Mouse (Mus musculus): Measurements from ENCODE around the gene Srl. TPM values are rescaled to one million over a fixed set of nuclear protein-coding genes. Genes with fewer than 3 reads are reported as not detected.

The Srl gene
- total RNA-seq, 2 experiments from 2014 or later, result 6.7 to 8.2 TPM

DNA sequence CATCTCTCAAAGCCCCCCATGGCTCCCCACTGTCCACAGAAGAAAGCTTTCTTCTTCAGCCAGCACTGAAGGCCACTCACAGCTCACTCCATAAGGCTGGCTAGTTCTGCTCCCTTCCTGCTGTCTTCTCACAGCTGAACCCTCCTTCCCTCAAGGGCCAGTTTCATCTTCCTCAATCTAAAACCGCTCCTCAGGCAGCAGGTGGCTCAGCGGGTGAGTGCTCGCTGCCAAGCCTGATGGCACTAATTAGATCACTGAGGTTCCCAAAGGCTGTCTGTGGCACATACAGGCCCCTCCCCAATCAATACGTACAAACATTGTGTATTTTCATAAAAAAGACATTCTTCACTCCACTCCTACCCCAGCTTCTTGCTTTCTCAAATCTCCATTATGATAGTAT lies 22.5 kb downstream of the Srl start:
- DNase-seq, result no peak

DNA sequence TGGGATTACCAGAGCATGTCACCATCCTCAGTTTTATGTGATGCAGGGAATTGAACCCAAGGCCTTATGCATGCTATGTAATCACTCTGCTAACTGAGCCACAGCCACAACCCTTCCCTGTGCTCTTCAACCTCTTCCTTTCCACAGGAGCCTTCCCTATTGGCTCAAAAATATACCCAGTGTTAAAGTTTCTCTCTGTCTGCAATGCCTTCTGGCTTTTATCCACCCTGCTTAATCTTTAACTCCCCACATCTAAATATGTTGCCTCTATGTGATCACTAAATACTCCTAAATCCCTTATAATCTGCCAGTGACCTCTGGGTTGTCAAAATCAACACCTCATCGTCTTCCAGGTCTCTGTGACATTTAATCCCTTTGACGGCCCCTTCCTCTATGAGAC lies 23.7 kb downstream of the Srl start:
- DNase-seq, result no peak

DNA sequence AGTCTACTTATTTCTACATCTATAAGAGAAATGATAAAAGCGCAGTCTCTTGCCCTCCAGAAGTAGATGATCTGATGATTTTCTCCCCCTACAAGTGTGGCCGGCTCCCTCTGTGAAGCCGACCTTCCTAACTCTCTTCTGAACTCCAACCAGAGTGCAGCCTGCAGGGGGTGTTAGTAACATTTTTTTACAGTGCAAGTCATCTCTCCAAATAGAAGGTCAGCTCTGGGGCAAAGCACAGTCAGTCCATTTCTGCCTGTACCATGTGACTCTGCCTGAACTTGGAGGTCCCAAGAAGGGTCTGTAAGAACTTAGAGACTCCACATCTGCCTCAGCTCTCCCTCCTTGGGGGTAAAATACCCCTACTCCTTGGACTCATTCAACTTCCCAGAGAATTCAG lies 27.2 kb downstream of the Srl start:
- no peak for DNase-seq

DNA sequence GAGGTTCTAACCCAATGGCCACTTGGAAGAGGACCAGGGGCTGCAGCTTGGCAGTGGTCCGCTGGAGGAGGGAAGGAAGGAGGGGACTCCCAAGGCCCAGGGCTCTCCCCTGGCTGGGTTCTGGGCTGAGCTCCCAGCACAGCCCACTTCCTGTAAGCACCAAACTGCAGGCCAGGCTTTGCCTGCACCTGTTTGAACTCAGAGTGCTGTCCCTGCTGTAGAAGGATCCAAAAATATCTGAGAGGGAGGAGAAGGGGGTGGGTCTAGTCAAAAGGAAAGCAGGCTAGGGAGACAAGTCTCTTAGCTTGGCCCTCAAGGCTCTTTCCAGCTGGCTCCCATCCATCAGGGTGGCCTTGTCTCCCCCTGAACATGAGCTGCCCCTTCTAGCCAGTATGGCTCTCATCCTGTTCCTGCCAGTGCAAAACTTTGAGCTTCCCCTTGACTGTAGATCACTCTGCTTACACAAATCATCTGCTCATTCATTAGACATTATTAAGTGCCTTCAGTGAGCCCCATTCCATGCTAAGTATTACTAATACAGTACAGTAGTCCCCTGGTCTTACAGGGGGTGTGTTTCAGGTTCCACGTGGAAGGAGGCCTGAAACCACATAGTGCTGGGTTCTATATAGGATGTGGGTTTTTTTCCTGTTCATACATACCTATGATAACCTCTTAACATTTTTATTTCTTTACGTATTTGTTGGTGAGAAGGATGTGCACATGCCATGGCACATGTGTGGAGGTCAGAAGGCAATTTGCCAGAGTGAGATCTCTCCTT lies 28.8 kb downstream of the Srl start:
- peak; percentile 43 to 67 for DNase-seq

DNA sequence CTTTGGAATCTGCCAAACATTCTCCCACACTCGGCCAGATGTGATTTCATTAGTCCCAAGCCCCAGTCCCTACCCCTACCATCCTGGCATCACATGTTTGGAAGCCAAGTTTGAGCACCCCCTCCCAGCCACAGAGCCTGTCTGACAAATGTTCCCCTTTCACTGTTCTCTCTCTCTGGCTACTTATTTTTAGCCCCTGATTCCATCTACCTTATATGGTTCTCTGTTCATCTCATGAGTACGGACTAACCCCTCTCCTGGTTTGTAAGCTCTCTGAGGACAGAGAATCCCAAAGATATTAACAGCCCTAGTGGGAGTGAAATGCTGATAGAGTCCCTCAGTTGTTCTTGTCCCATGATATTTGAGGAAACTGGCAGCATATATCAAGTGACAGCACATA lies 30.2 kb downstream of the Srl start:
- no peak for DNase-seq

DNA sequence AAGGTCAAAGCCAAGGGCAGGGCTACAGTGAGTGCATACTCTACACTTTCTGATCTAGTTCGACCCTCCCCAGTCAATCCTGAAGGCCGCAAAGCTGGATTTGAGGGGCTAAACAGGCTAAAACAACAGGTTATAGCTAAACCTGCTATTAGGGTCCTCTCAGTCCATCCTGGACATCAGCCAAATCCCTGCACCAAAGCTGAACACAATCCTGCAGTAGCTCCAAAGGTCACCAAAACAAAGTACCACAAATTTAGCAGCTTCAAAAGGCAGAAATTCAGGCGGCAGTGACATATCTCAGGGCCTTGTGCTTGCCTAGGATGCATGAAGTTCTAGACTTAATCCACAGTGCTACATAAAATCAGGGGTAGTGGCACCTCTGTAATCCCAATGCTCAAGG lies 35.4 kb downstream of the Srl start:
- no peak for DNase-seq

DNA sequence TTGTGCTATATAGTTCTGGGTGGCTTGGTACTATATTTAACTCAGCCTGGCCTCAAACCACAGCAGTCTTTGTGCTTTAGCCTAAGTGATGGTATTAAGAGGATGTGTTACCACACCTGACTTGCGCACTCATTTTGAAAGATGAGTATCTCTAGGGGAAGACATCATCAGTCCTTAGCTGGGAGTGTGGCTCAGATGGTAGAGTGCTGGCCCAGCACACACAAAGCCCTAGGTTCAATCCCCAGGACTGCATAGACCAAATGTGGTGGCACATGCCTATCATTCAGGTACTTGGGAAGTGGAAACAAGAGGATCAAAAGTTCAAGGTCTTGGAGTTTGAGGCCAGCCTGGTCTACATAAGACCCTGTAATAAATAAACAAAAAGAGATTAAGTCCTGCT lies 38.1 kb downstream of the Srl start:
- no peak for DNase-seq

DNA sequence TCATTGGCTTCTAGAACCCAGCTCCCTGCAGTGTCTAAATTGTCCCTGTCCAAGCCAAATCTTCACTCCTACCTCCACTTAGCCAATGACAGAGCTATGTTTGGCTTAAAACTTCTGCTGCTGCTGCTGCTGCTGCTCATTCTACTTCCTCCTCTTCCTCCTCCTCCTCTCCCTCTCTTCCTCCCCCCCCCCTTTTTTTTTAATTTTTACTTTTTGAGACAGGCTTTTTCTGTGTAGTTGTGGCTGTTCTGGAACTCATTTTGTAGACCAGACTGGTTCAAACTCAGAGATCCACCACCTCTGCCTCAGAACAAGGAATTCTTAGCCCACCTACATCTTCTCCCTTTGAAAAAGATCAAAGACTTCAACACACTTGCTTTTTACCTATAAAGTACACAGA lies 39.0 kb downstream of the Srl start:
- DNase-seq, result no peak

DNA sequence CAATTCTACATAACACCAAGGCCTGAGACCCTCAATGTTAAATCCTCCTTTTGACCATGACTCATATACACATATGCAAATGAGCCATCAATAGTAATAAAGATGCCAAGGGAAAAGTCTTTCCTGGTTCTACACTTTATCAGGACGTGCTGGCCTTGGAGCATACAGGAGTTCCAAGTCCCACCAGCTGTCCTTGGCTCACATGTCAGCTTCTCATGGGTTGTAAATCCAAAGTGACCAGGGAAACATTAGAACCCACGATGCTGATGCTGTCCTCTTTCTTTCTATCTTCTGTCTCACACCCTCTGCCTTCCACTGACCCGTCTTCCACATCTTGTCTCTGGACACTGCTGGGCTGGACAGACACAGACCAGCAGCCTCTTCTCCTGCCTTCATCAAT lies 39.9 kb downstream of the Srl start:
- DNase-seq, result no peak

DNA sequence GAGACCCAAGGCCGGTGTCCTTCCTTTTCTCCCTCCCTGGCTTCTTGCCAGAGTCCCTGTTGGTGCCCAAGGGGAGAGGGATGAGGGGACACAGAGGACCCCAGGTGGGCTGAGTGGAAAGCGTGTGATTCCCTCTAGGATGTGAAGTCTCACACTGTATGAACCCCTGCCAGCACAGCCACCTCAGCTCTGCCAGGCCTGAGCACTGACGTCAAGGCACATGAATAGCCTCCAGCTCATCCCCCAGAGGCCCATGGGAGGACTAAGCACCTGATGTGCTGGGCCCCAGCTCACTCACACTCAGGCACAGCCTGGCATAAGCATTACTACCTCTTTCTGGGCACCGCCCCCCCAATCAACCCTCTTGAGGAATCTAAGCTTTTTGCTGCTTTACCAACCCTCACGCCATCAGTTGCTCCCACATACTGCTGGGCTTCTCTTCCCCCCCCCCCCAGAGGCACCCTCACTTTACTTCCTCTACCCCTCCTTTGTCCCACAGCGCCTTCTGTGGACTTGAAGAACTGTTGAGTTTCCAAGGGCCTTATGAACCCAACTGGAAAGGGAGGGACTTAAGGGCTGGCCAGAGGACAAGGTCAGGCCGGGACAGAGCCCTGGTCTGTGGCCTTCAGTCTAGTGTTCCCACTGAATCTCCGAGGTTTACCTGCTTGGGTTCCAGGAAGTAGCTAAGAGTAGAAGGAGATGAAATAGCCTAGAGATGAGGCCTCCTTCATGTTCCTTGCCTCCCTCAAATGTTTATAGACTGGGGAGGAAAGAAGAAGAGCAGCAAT lies 40.8 kb downstream of the Srl start:
- peak; percentile 37 to 61 for DNase-seq

DNA sequence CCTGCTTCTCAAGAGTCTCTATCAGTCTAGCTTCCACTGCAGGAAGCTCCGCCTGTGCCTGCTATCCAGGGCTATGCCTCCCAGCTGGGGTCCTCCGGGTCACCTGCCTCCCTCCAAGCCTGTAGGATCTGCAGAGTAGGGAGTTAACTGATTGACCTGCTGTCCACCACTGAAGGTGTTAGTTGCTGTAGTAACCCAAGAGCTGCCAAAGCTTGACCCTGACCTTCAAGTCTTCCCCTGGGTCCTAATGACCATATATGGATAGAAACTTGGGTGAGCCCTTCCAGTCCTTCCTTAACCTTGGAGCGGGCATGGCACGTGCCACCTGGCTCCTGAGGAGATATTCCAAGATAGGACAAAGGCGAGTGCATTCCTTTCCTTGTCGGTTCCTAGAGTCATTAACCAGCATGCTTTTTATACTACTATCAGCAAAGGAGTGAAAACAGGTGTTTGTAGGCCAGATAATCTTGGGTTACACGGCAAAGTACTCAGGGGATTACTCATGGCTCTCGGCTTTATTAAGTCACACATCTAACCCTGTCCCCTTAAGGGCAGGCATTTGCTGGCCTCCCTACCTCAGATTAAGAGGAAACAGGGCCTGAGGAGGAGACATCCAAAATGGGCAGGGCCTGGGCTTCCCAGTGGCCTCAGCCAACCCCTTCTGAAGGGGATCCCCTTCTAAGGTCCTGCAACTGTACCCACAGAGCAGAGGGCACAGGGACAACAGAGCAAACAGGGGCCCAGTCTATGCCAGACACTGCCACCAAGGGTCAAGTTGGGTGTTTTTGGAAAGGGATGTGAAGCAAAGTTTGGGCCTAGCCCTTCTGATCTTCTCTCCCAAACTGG lies 43.6 kb downstream of the Srl start:
- peak in 1 of 2 experiments; percentile 27 for DNase-seq

DNA sequence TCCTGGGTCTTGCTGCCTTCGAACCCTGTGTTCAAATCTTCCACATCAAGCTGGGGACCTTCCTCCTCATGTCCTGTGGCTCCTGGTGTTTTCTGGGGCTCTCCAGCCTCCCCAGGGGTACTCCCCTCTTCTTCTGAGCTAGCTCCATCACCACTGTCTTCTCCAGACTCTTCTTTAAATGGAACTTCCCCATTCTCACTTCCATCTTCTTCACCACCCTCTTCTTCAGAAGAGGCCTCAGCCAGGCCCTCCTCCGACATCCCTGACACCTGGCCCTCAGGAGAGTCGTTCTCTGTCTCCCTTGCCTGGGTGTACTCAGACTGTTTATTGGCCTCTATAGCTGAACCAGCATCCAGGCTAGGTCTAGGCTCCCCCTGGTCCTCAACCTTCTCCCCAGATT lies 45.1 kb downstream of the Srl start:
- DNase-seq, result no peak

DNA sequence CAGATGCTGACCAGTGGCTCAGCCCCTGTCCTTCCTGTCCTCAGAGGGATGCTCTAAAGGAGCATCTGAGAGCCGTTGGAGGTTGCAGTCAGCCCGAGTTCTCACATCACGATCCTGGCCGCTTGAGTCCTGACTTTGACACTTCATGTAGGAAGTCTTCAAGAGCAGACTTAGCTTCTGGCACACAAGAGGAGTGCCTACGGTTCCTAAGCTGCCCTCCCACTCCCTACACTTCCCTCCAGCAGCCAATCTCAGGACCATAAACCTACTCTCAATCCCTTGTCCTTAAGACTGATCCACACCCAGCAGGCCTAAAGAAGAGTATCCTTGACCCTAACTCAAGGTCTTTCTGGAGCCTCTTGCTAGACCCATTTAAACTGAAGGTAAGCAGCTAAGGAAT lies 45.8 kb downstream of the Srl start:
- DNase-seq, result peak; percentile 46 to 68

DNA sequence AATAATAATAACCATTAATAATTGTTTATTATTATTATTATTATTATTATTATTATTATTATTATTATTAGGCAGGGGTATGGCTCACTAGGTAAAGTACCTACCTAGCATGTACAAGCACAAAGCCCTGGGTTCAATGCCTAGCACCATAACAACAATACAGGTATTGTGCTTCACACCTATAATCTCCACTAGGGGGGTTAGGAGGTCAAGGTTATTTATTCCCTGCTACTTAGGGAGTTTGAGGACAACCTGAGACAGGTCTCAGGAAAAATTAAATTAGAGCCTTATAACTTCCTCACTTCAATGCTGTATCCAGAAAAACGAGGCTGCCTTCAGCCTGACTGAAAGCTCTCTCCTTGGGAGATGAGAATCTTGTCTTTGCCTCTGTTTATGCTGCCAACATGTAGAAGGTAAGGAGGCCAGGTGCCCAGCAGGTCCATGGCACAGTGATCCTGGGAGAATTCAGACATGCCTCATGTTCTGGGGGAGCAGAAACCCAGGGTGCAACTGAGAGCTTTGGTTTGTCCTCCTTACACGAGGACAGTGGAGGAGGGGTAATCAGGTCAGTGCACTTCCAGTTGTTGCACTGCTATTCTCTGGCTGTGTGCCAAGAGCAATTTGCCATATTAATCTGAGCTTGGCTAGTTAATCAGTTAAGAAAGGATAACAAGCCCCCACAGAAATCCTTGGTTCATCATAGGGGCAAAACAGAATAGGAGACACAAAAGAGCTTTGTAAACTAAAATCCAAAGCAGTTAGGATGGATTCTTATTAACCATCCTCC lies 48.6 kb downstream of the Srl start:
- DNase-seq, result no peak

DNA sequence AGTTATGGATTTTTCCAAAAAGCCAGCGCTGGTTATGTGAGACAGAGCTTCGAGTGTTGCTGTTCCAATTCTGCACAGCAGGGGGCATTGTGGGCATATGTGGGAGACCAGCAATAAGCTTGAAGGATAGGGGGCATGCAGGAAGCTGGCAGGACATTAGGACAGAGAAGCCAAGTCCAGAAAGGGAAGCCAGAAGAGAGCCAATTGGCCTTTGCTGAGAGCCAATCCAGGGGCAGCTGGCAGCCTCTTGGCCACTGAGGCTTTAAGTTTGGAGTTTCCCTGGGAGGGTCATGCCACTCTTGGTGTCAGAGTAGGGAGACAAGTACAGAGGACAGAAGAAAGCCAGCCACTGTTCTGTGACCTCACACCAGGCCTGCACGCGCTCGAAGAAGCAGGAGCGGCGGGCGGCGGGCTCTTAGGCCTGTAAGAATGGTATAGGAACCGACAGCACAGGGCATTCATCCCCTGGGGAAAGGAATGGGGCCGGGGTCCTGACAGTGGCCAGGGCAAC lies 52.4 kb downstream of the Srl start:
- DNase-seq, result peak; percentile 93

DNA sequence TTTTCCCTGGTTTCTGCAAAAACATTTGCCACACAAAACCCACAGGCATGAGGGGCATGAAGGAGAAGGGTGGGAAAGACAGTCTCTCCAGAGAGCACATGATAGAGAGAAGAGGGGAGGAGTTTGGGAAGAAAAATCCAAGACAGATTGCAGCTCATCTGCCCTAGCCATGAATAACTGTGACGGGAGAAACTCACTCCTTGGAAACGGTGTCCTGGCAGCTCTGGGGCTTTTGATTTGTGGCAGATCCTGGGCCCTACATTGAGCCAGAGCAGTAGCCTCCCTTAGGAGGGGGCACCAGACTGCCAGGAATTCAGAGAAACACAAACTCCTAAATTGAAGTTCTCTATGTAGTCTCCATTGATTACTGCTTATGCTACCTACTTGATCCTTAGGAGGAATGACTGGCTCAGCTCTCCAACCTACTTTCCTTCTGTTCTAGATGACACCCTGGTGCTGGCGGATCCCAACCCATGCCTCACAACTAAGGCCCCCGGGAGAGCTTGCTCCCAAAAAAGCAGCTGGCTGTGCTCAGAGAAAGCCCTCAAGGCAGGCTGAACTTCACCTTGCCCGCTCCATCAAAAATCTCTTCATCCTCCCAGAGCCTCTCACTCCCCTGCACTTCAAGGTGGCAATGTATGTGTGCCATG lies 60.9 kb downstream of the Srl start:
- DNase-seq, result no peak

DNA sequence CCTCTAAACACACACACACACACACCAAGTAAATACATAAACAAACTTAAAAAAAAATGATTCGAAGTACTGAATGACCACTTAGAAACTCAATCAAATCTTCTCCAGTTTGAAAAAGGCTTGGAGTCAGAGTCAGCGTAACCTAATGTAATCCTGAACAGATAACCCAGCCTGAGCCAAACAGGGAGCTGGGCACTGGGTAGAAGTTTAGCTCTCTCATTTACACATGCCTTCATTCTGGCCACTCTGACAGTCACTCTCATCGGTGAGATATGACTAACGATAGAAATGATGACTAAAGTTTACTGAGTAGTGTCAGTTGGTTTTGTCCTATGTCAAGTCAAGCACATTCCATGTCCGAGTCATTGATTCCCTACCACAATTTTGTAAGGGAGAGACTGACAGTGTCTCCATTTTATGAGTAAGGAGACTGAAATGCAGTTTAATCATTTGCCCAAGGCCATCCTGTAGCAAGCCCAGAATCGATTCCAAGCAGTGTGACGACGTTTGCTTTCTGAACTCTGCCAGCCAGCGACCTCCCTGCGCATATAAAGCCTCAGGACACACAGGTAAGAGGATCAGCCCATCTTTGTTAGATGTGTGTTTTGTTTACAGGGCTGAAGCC lies 63.9 kb downstream of the Srl start:
- peak; percentile 56 to 61 for DNase-seq

DNA sequence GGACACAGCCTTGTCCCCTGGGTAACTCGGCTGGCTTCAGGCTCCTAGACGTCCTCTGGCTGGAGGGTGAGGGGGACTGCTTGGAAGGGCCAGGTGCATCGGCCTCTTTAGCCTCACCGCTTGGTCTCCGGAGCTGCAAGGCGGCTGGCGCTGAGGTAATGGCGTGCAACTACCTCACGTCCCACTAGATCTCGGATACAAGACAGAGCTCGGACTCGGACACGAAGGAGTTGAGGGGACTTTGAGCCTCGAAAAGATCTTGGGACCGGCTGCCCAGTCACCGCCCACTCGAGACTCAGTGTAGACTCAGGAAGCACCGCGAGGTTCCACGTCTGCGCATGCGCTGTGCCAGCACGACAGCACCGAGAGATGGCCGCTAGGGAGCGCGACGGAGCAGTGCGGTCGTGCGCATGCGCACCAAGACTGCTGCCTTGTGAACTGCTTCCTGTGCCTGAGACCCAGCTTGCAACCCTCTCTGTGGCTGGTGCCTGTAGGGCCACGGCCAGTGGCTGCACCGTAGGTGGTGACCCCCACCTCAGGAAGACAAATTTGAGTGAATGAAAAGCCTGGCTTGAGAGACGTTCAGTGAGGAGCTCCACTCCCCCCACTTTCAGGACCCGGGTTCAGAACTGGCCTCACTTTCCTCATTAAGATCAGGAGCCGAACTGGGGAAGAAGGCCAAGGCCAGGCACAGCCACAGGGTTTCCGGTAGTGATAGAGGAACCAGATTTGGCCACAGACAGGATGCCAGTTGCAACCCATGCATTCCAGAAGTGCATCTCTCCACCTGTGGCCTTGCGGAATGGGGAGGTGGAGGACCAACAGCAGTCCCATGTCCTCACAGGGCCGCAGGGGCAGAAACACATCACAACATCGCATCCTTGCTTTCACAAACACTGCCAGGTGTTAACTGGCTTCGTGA lies 66.5 kb downstream of the Srl start:
- DNase-seq, result peak; percentile 95
